Mouse (Mus musculus) lung, adult 2 months (tissue): ENCODE results near the gene Car15. TPM values are rescaled to one million over a fixed set of nuclear protein-coding genes. Genes with fewer than 3 reads are reported as not detected.

Source experiments
- DNase-seq: peaks from one replicate; pipeline ENCODE4 v3.0.0; 2022
- H3K4me1 ChIP-seq: fragments of 200-500 bp; 2 replicates; pipeline ENCODE4 v1.6.1; 2011; ENCODE audit warnings: low read length; ENCODE audit not compliant: control insufficient read depth, insufficient read depth
- H3K4me3 ChIP-seq: fragments of 200-500 bp; replicated peaks from 2 replicates; pipeline ENCODE3; 2011; ENCODE audit warnings: low read depth, mild to moderate bottlenecking, control low read depth, low read length; ENCODE audit errors: extremely low read depth
- CTCF ChIP-seq: fragments of 200-500 bp; IDR thresholded peaks from 2 replicates; pipeline ENCODE4 v1.5.1; 2011; ENCODE audit warnings: mild to moderate bottlenecking, low read length, control low read depth; ENCODE audit not compliant: insufficient read depth
- POLR2A ChIP-seq: fragments of 200-500 bp; IDR thresholded peaks from 2 replicates; pipeline ENCODE4 v1.6.1; 2011; ENCODE audit warnings: low read depth, mild to moderate bottlenecking, control low read depth, low read length, borderline replicate concordance; ENCODE audit errors: extremely low read depth
- whole genome bisulfite sequencing: fragments of 180-500 bp; shearing (Covaris S2); methylation state at CpG from one replicate; pipeline ENCODE4 v1.1.7; 2018; 5-methylcytosine and 5-hydroxymethylcytosine counted together
- polyA plus RNA-seq: library from polyadenylated mRNA; depleted of rRNA; stranded (reverse); fragments of >200 nt; gene quantifications from 2 replicates; pipeline ENCODE4 v1.2.3, GENCODE M21; 2012

The Car15 gene
- polyA plus RNA-seq, 1 experiment: 7.5 TPM

DNA sequence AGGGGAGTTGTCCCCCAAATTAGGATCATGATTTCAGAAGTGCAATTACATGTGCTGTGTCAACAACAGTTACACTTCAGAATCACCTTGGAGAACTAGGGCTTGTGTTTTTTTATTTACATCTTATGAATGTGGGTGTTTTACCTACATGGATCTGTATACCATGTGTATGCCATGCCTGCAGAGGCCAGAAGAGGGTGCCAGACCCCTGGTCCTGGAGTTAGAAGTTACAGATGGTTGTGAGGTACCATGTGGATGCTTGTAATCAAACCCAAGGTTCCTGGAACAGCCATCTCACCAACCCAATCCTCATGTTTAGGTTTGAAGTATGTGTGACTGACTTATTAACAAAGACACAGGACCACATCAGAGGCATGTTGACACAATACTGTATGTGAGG, 20.4 kb upstream of the Car15 start:
- TF ChIP-seq POLR2A (no peak), CTCF (peak; percentile 58)
- DNase-seq: no peak
- Histone ChIP-seq H3K4me3 (no peak overlapping the region), H3K4me1 (no peaks in the 10 kb centered on the region)

DNA sequence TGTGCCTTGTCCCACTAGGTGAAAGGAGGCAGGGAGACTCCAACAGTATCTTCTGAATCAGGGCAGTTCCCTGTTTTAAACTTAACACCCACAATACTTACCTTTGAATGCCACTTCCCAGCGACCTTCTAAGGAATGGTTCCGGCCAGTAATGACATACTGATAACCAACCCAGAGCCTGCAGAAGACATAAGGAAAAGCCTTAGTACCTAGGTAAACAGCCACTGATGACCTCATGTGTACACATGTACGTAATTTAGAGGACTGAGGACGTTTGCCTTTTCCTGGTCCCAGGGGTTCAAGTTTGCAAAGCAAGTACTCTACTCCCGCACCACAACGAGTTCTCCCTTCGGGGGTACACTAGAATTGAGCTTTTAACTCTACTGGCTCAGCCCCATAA, 19.0 kb upstream of the Car15 start:
- Histone ChIP-seq H3K4me1 (no peaks in the 10 kb centered on the region), H3K4me3 (no peak overlapping the region)
- DNase-seq: no peak
- 73% methylated on average over 7 of the region's 7 CpGs for WGBS
- TF ChIP-seq POLR2A (no peak), CTCF (no peak)

DNA sequence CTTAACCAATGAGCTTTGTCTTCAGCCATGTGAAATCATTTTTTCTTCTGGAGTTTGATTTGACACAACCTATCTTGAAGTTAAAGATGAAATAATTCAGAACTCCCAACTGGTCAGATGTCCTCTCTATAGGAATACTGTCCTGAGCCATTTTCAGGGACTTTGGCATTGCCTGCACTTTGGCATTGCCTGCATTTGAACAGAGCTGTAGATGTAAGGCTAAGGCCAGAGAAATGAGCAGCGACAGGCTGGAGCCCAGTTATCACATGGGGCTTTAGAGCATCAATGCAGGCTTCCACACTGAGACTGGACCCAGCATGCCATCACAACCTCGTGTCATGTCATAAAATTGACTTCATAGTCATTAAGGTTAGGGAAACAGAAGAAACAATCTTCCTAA, 15.1 kb upstream of the Car15 start:
- no peak for TF ChIP-seq CTCF
- TF ChIP-seq POLR2A: no peak
- WGBS: 89% methylated on average over 2 of the region's 2 CpGs
- no peak for DNase-seq
- Histone ChIP-seq H3K4me1 (no peaks in the 10 kb centered on the region), H3K4me3 (no peak overlapping the region)

DNA sequence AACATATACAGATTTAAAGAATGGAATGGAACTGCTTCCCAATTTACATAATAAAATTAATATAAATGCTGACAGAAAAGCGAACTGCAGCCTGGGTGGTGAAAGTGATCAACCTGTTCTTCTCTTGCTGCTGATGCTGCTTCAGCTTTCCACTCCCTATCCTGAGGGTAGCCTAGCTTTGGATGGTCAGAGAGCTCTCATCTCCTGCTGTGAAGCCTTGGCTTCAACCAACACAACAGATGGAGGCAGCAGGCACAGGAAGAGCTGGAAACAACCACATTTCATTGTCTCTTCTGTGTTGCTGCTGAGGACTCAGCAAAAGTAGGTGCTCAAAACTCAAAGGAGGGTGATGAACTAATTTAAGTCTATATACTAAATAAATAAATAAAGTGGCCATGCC, 13.7 kb upstream of the Car15 start:
- 98% methylated on average over 1 of the region's 1 CpGs for WGBS
- DNase-seq: no peak
- Histone ChIP-seq H3K4me3 (no peak overlapping the region), H3K4me1 (no peaks in the 10 kb centered on the region)
- TF ChIP-seq POLR2A: no peak
- TF ChIP-seq CTCF: no peak

DNA sequence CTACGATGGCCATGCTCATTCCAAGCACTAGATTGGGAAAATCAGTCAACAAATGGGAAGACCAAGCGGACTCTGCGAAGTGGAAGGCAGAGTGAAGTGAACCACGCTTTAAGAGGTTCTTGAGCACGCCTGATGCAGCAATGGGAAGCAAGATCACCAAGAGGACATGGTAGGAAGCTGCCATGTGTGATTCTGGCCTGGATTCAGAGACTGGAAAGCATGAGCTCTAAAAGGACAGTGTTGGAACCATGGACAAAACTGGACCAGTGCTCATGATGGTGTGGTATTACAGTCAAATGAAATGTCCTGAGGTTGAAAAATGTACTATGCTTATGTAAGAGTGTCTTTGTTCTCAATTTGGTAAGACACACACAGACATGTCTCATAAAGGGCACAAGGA, 13.2 kb upstream of the Car15 start:
- WGBS: 94% methylated on average over 5 of the region's 5 CpGs
- no peak for TF ChIP-seq CTCF
- TF ChIP-seq POLR2A: no peak
- no peak for DNase-seq

DNA sequence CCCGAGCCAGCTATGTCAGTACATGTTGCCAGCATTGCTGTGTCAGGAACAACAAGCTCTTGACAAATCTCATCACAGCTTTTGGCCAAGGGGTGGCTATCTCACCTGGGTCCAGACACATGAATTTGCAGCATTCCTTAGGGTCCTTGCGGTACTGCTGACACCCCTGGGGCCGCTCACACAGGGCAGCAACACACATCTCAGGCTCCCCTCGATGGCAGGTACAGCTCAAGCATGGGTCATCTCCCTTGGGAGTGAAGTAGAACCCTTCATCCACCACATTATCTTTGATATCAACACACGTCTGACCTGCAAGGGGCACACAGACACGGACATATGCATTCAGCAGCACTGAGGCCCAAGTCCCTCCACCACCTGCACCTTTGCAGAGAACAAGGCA, 11.3 kb upstream of the Car15 start:
- Histone ChIP-seq H3K4me1 (no peaks in the 10 kb centered on the region), H3K4me3 (no peak overlapping the region)
- WGBS: 81% methylated on average over 6 of the region's 6 CpGs
- TF ChIP-seq CTCF (0 out of 2 replicates have a peak, but pooled peaks have one; percentile 5), POLR2A (no peak)
- no peak for DNase-seq

More for the DNA sequence above, 13.2 kb upstream of the Car15 start:
- no peaks in the 10 kb centered on the region for H3K4me1 ChIP-seq
- no peak overlapping the region for H3K4me3 ChIP-seq

DNA sequence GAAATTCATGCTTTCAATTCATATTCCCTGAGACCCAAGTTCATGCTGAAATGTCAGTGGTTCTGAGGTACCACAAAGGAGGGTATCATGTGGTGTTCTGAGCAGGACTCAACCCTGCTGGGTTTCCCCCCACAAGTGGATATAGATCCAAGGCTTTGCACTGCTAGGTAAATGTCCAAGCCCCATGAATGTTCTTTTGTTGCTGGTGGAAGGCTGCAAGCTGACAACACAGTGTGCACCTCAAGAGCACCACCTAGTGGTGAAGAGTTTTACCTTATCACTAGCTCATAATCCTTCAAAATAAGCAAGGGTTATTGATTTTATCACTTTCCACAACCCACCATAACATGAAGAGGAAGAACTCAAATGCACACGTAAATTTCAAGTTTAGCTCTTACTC, 10.8 kb upstream of the Car15 start:
- DNase-seq: no peak
- no peak for TF ChIP-seq POLR2A
- TF ChIP-seq CTCF: peak; percentile 57
- no peak overlapping the region for H3K4me3 ChIP-seq
- WGBS: 17% methylated on average over 1 of the region's 1 CpGs
- no peaks in the 10 kb centered on the region for H3K4me1 ChIP-seq

DNA sequence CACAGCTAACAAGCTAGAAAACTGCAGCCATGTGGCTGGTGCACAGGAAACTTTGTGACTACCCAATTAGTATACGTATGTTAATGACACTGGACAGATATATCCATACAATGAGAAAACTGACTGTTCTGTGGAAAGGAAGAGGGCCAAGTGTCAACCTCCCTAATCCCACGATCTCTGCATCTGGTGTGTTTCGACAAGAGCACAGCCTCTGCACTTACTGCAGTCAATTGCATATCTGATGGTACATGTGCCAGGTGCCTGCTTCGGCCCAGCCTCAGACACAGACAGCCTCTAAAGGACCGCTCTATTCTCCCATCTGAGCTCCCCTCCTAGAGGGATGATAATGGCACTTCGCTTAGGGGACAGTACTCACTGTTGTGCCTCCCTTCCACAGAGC, 10.3 kb upstream of the Car15 start:
- Histone ChIP-seq H3K4me1 (no peaks in the 10 kb centered on the region), H3K4me3 (no peak overlapping the region)
- no peak for DNase-seq
- no peak for TF ChIP-seq CTCF
- no peak for TF ChIP-seq POLR2A
- 95% methylated on average over 6 of the region's 6 CpGs for WGBS

DNA sequence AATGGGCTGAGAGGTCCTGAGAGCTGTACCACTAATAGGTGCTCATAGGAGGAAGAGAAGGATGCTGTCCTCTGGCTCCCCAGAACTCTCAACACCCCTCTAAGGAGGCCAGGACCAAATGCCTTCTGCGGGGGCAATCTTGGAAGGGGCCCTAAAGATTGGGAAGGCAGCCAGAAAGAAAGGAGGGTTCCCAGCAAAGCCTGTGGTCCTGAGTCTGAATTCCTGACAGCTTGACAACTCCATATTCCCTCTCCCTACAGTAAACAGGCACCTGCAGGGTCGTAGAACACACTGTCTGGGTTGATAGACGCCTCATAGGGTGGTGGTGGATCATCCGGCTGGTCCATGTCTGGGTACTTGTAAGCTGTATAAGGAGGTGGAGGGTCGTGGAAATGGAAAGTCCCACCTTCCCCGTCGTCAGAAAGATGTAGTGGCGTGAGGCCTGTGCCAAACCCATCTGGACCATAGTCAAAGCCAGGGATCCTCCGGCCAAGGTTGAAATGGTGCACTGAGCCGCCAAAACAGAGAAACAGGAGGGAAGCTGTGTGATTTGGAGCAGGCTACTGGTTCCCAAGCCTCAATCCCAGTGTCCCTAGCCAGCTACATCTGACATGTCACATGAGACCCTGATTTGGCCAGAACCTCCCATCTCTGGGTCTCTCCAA, 5.7 kb upstream of the Car15 start:
- no peak for TF ChIP-seq CTCF
- no peak for TF ChIP-seq POLR2A
- 88% methylated on average over 10 of the region's 10 CpGs for WGBS
- H3K4me3 ChIP-seq: no peak overlapping the region
- H3K4me1 ChIP-seq: no peaks in the 10 kb centered on the region
- no peak for DNase-seq

DNA sequence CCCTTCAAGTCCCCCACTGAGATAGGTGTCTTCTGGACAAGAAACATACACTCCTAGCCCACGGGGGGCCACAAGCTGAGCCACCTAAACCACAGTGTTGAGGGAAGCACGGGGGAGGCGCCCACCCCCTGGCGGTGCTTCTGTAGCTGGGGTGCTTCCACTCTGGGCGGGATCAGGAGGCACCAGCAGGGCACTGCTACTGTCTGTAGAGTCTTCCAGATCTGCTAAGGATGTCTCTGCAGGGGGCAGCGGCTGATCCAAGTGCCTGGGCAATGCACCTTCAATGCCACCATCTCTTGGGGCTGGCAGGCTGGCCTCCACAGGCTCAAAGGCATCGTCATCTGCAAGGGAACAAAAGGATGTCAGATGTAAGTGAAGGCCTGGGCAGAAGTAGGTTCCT, 4.3 kb upstream of the Car15 start:
- Histone ChIP-seq H3K4me3 (no peak overlapping the region), H3K4me1 (no peaks in the 10 kb centered on the region)
- no peak for TF ChIP-seq POLR2A
- no peak for TF ChIP-seq CTCF
- DNase-seq: no peak
- WGBS: 95% methylated on average over 7 of the region's 7 CpGs
